Mouse (Mus musculus): ENCODE measurements around the gene Gigyf2.

DNA sequence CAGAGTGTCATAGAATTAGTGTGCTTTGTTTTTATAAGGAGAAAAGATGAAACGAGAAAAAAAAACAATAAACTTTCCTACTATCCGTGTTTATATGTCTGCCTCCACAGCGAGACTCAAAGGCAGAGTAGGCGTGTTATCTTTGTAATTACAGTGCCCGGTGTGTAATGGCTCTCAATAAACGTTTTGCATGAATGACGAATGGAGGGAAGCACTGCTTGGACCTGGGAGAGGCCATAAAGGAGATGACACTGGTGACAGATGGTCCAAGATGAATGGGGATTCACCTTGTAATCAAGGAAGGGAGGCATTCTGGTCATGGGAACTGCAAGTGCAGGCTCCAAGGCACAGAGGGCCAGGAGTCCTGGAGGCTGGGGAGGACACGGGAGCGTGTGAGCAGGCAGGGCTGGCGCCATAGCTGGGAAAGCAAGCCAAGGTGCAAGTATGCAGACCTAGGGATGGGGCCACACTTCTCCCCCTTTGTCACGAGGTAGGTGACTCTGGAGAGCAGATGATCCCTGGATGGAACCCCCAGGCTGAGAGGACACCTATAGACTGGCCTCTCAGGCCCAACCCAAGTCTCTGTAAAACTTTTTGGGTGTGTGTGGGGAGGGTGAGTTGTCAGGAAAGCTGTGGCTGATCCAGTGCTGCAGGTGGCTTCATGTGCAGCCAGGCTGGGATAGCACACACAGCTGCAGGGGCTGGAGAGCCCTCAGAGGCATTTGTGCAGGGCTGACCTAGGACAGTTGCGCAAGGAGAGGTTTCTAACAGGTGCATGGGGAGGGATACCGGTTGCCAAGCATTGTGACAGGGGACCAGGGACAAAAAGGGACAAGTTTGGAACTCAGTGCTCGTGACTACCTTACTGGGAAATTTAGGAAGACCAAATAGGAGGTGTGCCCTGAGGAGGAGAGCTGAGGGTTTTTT, 26.2 kb upstream of the Gigyf2 start:
- TF ChIP-seq POLR2A (IDR thresholded peaks at IDR 0.05; ENCODE audit: insufficient read length, low read depth): no peak
- TF ChIP-seq TCF12 (IDR thresholded peaks at IDR 0.05; ENCODE audit: insufficient read depth, poor library complexity, severe bottlenecking): no peak
- TF ChIP-seq SRF (IDR thresholded peaks at IDR 0.05; ENCODE audit: control insufficient read depth, insufficient read length, low read depth): no peak
- TF ChIP-seq USF1 (IDR thresholded peaks at IDR 0.05; ENCODE audit: low read depth): no peak
- no peak for TF ChIP-seq POLR2AphosphoS2 (IDR thresholded peaks at IDR 0.05; ENCODE audit: insufficient read length, low read depth)
- no peak for TF ChIP-seq MAX (IDR thresholded peaks at IDR 0.05; ENCODE audit: low read depth)
- TF ChIP-seq REST (IDR thresholded peaks at IDR 0.05; ENCODE audit: insufficient read depth, insufficient read length): no peak
- no peak for TF ChIP-seq E2F4 (IDR thresholded peaks at IDR 0.05; ENCODE audit: insufficient read depth)
- TF ChIP-seq MYOD1 (IDR thresholded peaks at IDR 0.05; ENCODE audit: control insufficient read depth in 1 of 3, insufficient read length in 2 of 3, low read depth in 2 of 3): peak in 2 of 3 experiments; percentile 19 to 51
- no peak for TF ChIP-seq CEBPB (IDR thresholded peaks at IDR 0.05; ENCODE audit: insufficient read depth, poor library complexity, severe bottlenecking)
- peak in 1 of 3 experiments; percentile 74 for TF ChIP-seq MYOG (IDR thresholded peaks at IDR 0.05; ENCODE audit: control insufficient read depth in 1 of 3, insufficient read depth in 1 of 3, insufficient read length in 2 of 3, low read depth in 2 of 3)
- no peak for TF ChIP-seq TCF3 (IDR thresholded peaks at IDR 0.05; ENCODE audit: insufficient read length, low read depth)

Measured in myocyte (in vitro differentiated cells).